Mouse (Mus musculus) liver, adult 2 months (tissue): Measurements from ENCODE around the gene R3hdm2.

Source experiments
- CTCF ChIP-seq: fragments of 200-500 bp; IDR thresholded peaks from 2 replicates; pipeline ENCODE4 v1.5.1; 2011; ENCODE audit warnings: low read depth, low read length, control low read depth
- POLR2A ChIP-seq: fragments of 200-500 bp; IDR thresholded peaks from 2 replicates; pipeline ENCODE4 v1.6.1; 2011; ENCODE audit warnings: low read length, control low read depth; ENCODE audit not compliant: insufficient read depth; ENCODE audit errors: extremely low read depth

- TF ChIP-seq POLR2A: no peak
- TF ChIP-seq CTCF: no peak
These were observed 136.6 kb downstream of the R3hdm2 start for GRCm38 (mm10) chr10:127516576-127517260.
